In genomic region chr9:15512918-15513317, GRCm38 (mm10) we compare ENCODE assay signal across 11 mouse cellular contexts. TPM values are rescaled to one million over a fixed set of nuclear protein-coding genes. Genes with fewer than 3 reads are reported as not detected.
A peak's percentile ranks its signal among the peaks of the same experiment; 100 is the strongest.
DNase-seq lines count a peak whose midpoint lies in the region; ATAC-seq and TF ChIP-seq lines count a peak whose summit lies in the region.
"Had no signal": no experiment of that assay in that cellular context is flagged by ENCODE, and none has a peak within 500 bp of the region (broad histone marks: within the 10 kb centered on the region; RNA-seq: fewer than 3 reads in every experiment).

No protein-coding gene starts in this region.

- no peaks in the 10 kb centered on the region for H3K36me3 ChIP-seq in heart, embryonic 16.5 days (ENCODE audit: control insufficient read depth, insufficient read depth)
- H3K36me3 ChIP-seq in heart, postnatal 0 days (replicated peaks; ENCODE audit: control insufficient read depth, insufficient read depth, low read length): no peaks in the 10 kb centered on the region
- H3K36me3 ChIP-seq: forebrain, embryonic 15.5 days; limb, embryonic 10.5 days had no signal

- peak; percentile 76 for ATAC-seq in heart, embryonic 16.5 days (replicated peaks; ENCODE audit: extremely low read depth, insufficient read depth, low FRiP score)
- peak; percentile 68 for ATAC-seq in heart, postnatal 0 days (ENCODE audit: insufficient read depth, low read depth)
- ATAC-seq: forebrain, embryonic 15.5 days had no signal

- no peak for TF ChIP-seq CTCF in brain, embryonic 14.5 days (IDR thresholded peaks at IDR 0.05; ENCODE audit: borderline replicate concordance, extremely low read depth, insufficient read depth, insufficient read length)
- no peak for TF ChIP-seq CTCF in heart, postnatal 0 days (IDR thresholded peaks at IDR 0.05; ENCODE audit: low read depth)

- no peaks in the 10 kb centered on the region for H3K27me3 ChIP-seq in heart, embryonic 16.5 days (ENCODE audit: control insufficient read depth, insufficient read depth, low read length)
- H3K27me3 ChIP-seq in heart, postnatal 0 days (ENCODE audit: control insufficient read depth, insufficient read depth, low read length): no peaks in the 10 kb centered on the region
- H3K27me3 ChIP-seq: forebrain, embryonic 15.5 days had no signal

- H3K9me3 ChIP-seq in heart, embryonic 16.5 days (replicated peaks; ENCODE audit: control insufficient read depth, low read length): no peaks in the 10 kb centered on the region
- no peaks in the 10 kb centered on the region for H3K9me3 ChIP-seq in heart, postnatal 0 days (replicated peaks; ENCODE audit: control insufficient read depth, low read length)
- H3K9me3 ChIP-seq: forebrain, embryonic 15.5 days; limb, embryonic 10.5 days had no signal

- H3K4me3 ChIP-seq in heart, embryonic 16.5 days (ENCODE audit: low read length): no peak overlapping the region
- H3K4me3 ChIP-seq in heart, postnatal 0 days (ENCODE audit: low read depth, low read length): no peak overlapping the region
- H3K4me3 ChIP-seq: forebrain, embryonic 15.5 days; limb, embryonic 10.5 days had no signal

- WGBS in heart, embryonic 16.5 days: 25% methylated on average over 7 of the region's 7 CpGs
- WGBS in heart, postnatal 0 days: 18% methylated on average over 7 of the region's 7 CpGs

- H3K4me2 ChIP-seq in heart, embryonic 16.5 days (ENCODE audit: low read depth, low read length): peak overlapping the region; percentile 26
- peak overlapping the region; percentile 35 for H3K4me2 ChIP-seq in heart, postnatal 0 days (ENCODE audit: low read depth, low read length)
- H3K4me2 ChIP-seq: forebrain, embryonic 15.5 days had no signal

- TF ChIP-seq POLR2A in brain, embryonic 14.5 days (IDR thresholded peaks at IDR 0.05; ENCODE audit: borderline replicate concordance, extremely low read depth, insufficient read depth, insufficient read length, poor library complexity, severe bottlenecking): no peak

- peak overlapping the region; percentile 41 for H3K27ac ChIP-seq in heart, embryonic 16.5 days (ENCODE audit: low read length)
- no peak overlapping the region for H3K27ac ChIP-seq in heart, postnatal 0 days (ENCODE audit: low read depth)
- H3K27ac ChIP-seq: forebrain, embryonic 15.5 days; limb, embryonic 10.5 days had no signal

- DNase-seq in heart, adult 9 months (ENCODE audit: low spot score in 2 of 2): no peak
- DNase-seq in brain, embryonic 14.5 days (ENCODE audit: low read depth): peak; percentile 66
- DNase-seq in heart, postnatal 0 days (ENCODE audit: low spot score): no peak
- peak; percentile 50 to 62 for DNase-seq in kidney, postnatal 4 days
- DNase-seq in layer of hippocampus, postnatal 10 days (ENCODE audit: low spot score in 2 of 2): no peak
- no peak for DNase-seq in right cerebral cortex, postnatal 36 days (ENCODE audit: low spot score in 2 of 2)
- DNase-seq: gastrocnemius, postnatal 36 days; thymus, adult 2 months had no signal

- no peak overlapping the region for H3K9ac ChIP-seq in heart, embryonic 16.5 days (ENCODE audit: low read length)
- H3K9ac ChIP-seq in heart, postnatal 0 days (replicated peaks; ENCODE audit: low read depth, low read length): no peak overlapping the region
- H3K9ac ChIP-seq: forebrain, embryonic 15.5 days had no signal

- H3K4me1 ChIP-seq in heart, embryonic 16.5 days (ENCODE audit: control insufficient read depth, insufficient read depth, low read length): peaks cover 30% of the 10 kb centered on the region
- peaks cover 34% of the 10 kb centered on the region for H3K4me1 ChIP-seq in heart, postnatal 0 days (ENCODE audit: control insufficient read depth, insufficient read depth)

- TF ChIP-seq EP300 in heart, postnatal 0 days (IDR thresholded peaks at IDR 0.05; ENCODE audit: low read depth): no peak

RNA-seq across cellular contexts. Expression of gene Smco4, which starts 19.7 kb away (rescaled TPM):
- polyA plus RNA-seq in heart, embryonic 16.5 days (2015; fragmentation: Nextera tagmentation; extraction: Ambion mirVana): 1.5 TPM in 2 replicates
- 6.4 and 8.1 TPM in 2 replicates for polyA plus RNA-seq in brain, embryonic 14.5 days (2012; rRNA removed)
- 6.0 and 11.5 TPM in 2 replicates for total RNA-seq in heart, postnatal 0 days (2014; rRNA removed; ENCODE audit: low replicate concordance)
- 1.2 and 1.3 TPM in 2 replicates for polyA plus RNA-seq in heart, postnatal 0 days (2015; fragmentation: Nextera tagmentation; extraction: Ambion mirVana)
- 1 to 10 TPM; 5.5 to 8.7 TPM for total RNA-seq in layer of hippocampus, postnatal 10 days (2021)

Comparison
In these comparisons a context has a peak if more than half of its experiments do, and no peak if none do; other contexts are left out.
1. DNase-seq: peak in brain, embryonic 14.5 days (single experiment) and kidney, postnatal 4 days (2 of 2); none in heart, adult 9 months (0 of 2), heart, postnatal 0 days (single experiment), layer of hippocampus, postnatal 10 days (0 of 2) and right cerebral cortex, postnatal 36 days (0 of 2).